Mouse (Mus musculus) midbrain, embryonic 14.5 days (tissue): ENCODE measurements at regions not wholly inside any gene's neighbourhood (a gene's known extent, or its start where the extent isn't known, plus 50 kb on each side); places are given as distances from the start of the nearest gene placed in this dataset.

Experiments used
- ATAC-seq: fragments of 200-750 bp; cut with Nextera tagmentation; 2 replicates; pipeline ENCODE4 v1.8.0; 2017; ENCODE audit warnings: moderate number of reproducible peaks, moderate library complexity; ENCODE audit not compliant: low FRiP score, low TSS enrichment
- DNase-seq: peaks from one replicate; pipeline ENCODE4 v3.0.0-alpha.2; 2015
- H3K27ac ChIP-seq: fragments of 300-500 bp; sonication (generic); replicated peaks from 2 replicates; pipeline ENCODE4 v1.5.1; 2014; ENCODE audit warnings: mild to moderate bottlenecking, low read depth, low read length, moderate library complexity
- H3K27me3 ChIP-seq: fragments of 300-500 bp; sonication (generic); 2 replicates; pipeline ENCODE4 v1.6.1; 2014; ENCODE audit warnings: low read length, control low read depth, mixed read lengths; ENCODE audit not compliant: control insufficient read depth, insufficient read depth
- H3K36me3 ChIP-seq: fragments of 300-500 bp; sonication (generic); 2 replicates; pipeline ENCODE4 v1.6.1; 2014; ENCODE audit warnings: low read length, control low read depth; ENCODE audit not compliant: control insufficient read depth, insufficient read depth
- H3K4me1 ChIP-seq: fragments of 300-500 bp; sonication (generic); 2 replicates; pipeline ENCODE4 v1.6.1; 2014; ENCODE audit warnings: mild to moderate bottlenecking, antibody characterized with exemption, low read length, control low read depth; ENCODE audit not compliant: control insufficient read depth, insufficient read depth
- H3K4me2 ChIP-seq: fragments of 300-500 bp; sonication (generic); 2 replicates; pipeline ENCODE4 v1.6.1; 2014; ENCODE audit warnings: mild to moderate bottlenecking, low read length, moderate library complexity
- H3K4me3 ChIP-seq: fragments of 300-500 bp; sonication (generic); replicated peaks from 2 replicates; pipeline ENCODE4 v1.5.1; 2014; ENCODE audit warnings: low read depth, low read length
- H3K9ac ChIP-seq: fragments of 300-500 bp; sonication (generic); replicated peaks from 2 replicates; pipeline ENCODE4 v1.6.1; 2014; ENCODE audit warnings: mild to moderate bottlenecking, low read length, moderate library complexity
- H3K9me3 ChIP-seq: fragments of 300-500 bp; sonication (generic); 2 replicates; pipeline ENCODE4 v1.6.1; 2016; ENCODE audit warnings: low read length, control low read depth, mixed read lengths; ENCODE audit not compliant: control insufficient read depth
- WGBS: fragments of 180-500 bp; shearing (Covaris S2); extraction: QIAGEN DNeasy Blood & Tissue Kit; methylation state at CpG from one replicate; pipeline ENCODE4 v1.1.7; 2014; 5-methylcytosine and 5-hydroxymethylcytosine counted together

DNA sequence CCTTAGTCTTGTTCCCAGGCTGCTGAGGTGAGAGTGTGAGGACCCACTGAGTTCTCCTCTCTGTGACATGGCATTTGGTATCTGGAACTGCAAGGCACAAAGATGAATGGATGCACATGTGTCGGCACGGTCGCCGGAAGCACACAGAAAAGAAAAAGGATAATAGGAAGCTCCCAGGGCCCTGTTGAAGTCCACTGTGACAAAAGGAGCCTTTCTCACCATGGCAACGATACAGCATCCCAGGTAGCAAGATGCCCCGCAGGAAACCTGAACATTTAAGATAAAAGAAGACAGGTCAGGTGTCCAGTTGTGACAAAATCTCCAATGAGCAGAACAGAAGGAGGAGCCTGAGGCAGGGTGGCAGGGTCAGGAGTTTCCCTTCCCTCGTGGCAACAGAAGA is 87.5 kb downstream of the Hs3st3b1 start:
- H3K27me3 ChIP-seq = no peaks in the 10 kb centered on the region
- H3K36me3 ChIP-seq = no peaks in the 10 kb centered on the region
- peak; percentile 50 for DNase-seq
- 21% methylated on average over 7 of the region's 7 CpGs for WGBS
- H3K4me3 ChIP-seq = no peak overlapping the region
- no peak overlapping the region for H3K27ac ChIP-seq
- ATAC-seq = no peak
- no peak overlapping the region for H3K4me2 ChIP-seq
- H3K4me1 ChIP-seq = peaks cover 11% of the 10 kb centered on the region; the same call in 1 of the 2 replicates
- no peaks in the 10 kb centered on the region for H3K9me3 ChIP-seq
- no peak overlapping the region for H3K9ac ChIP-seq
